Mouse (Mus musculus) neural tube, embryonic 13.5 days (tissue): ENCODE measurements at regions not wholly inside any gene's neighbourhood (a gene's known extent, or its start where the extent isn't known, plus 50 kb on each side); places are given as distances from the start of the nearest gene placed in this dataset.

Source experiments
- ATAC-seq: fragments of 200-750 bp; cut with Nextera tagmentation; 2 replicates; pipeline ENCODE4 v1.8.0; 2017; ENCODE audit warnings: low read depth, mild to moderate bottlenecking, moderate TSS enrichment, moderate library complexity
- H3K27ac ChIP-seq: fragments of 300-500 bp; sonication (generic); replicated peaks from 2 replicates; pipeline ENCODE4 v1.5.1; 2015; ENCODE audit warnings: moderate library complexity, mild to moderate bottlenecking, inconsistent platforms
- H3K27me3 ChIP-seq: fragments of 300-500 bp; sonication (generic); 2 replicates; pipeline ENCODE4 v1.6.1; 2015; ENCODE audit warnings: mild to moderate bottlenecking, inconsistent platforms
- H3K36me3 ChIP-seq: fragments of 300-500 bp; sonication (generic); 2 replicates; pipeline ENCODE4 v1.6.1; 2015; ENCODE audit warnings: mild to moderate bottlenecking, inconsistent platforms
- H3K4me1 ChIP-seq: fragments of 300-500 bp; sonication (generic); replicated peaks from 2 replicates; pipeline ENCODE4 v1.6.1; 2015; ENCODE audit warnings: inconsistent platforms
- H3K4me2 ChIP-seq: fragments of 300-500 bp; sonication (generic); 2 replicates; pipeline ENCODE4 v1.6.1; 2015; ENCODE audit warnings: inconsistent platforms, mild to moderate bottlenecking, moderate library complexity
- H3K4me3 ChIP-seq: fragments of 300-500 bp; sonication (generic); 2 replicates; pipeline ENCODE4 v1.5.1; 2015; ENCODE audit warnings: mild to moderate bottlenecking, inconsistent platforms
- H3K9ac ChIP-seq: fragments of 300-500 bp; sonication (generic); 2 replicates; pipeline ENCODE4 v1.6.1; 2015; ENCODE audit warnings: moderate library complexity, mild to moderate bottlenecking, inconsistent platforms
- H3K9me3 ChIP-seq: fragments of 300-500 bp; sonication (generic); 2 replicates; pipeline ENCODE4 v1.6.1; 2016; ENCODE audit warnings: inconsistent platforms
- WGBS: fragments of 180-500 bp; shearing (Covaris S2); methylation state at CpG from one replicate; pipeline ENCODE4 v1.1.7; 2015; 5-methylcytosine and 5-hydroxymethylcytosine counted together

GRCm38 (mm10) chr1:91611281-91611680 lies 70.9 kb downstream of the Asb1 start:
- no peak for ATAC-seq
- Histone ChIP-seq H3K36me3 (no peaks in the 10 kb centered on the region), H3K27me3 (no peaks in the 10 kb centered on the region), H3K9me3 (no peaks in the 10 kb centered on the region), H3K9ac (no peak overlapping the region), H3K4me2 (no peak overlapping the region), H3K4me1 (peaks cover 21% of the 10 kb centered on the region), H3K27ac (0 out of 2 replicates have a peak overlapping the region, but pooled peaks have one; percentile 33), H3K4me3 (no peak overlapping the region)
- 64% methylated on average over 13 of the region's 13 CpGs for WGBS

GRCm38 (mm10) chr1:91611694-91612093 lies 71.3 kb downstream of the Asb1 start:
- Histone ChIP-seq H3K36me3 (no peaks in the 10 kb centered on the region), H3K4me3 (no peak overlapping the region), H3K27ac (0 out of 2 replicates have a peak overlapping the region, but pooled peaks have one; percentile 33), H3K9me3 (no peaks in the 10 kb centered on the region), H3K9ac (no peak overlapping the region), H3K27me3 (no peaks in the 10 kb centered on the region), H3K4me1 (peaks cover 24% of the 10 kb centered on the region), H3K4me2 (0 out of 2 replicates have a peak overlapping the region, but pooled peaks have one; percentile 1)
- WGBS, result 42% methylated on average over 16 of the region's 16 CpGs
- ATAC-seq, result peak; percentile 44; the same call in 1 of the 2 replicates

DNA sequence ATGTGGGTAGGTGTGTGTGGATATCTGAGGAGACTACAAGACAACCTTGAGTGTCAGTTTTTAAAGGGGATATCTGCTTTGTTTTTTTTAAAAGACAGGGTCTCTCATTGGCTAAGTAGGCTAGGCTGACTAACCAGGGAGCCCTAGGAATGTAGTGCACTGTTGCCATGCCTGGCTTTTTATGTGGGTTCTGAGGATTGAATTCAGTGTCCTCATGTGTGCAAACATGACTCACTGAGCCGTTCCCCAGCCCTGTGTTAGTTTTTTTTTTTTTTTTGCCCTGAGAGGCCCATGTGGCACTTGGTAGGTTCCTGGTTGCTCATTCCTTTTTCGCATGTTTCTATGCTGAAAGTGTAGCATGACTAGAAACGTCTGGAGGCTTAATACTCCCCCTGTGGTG lies 72.6 kb downstream of the Asb1 start:
- Histone ChIP-seq H3K36me3 (no peaks in the 10 kb centered on the region), H3K9ac (no peak overlapping the region), H3K9me3 (no peaks in the 10 kb centered on the region), H3K27me3 (no peaks in the 10 kb centered on the region), H3K4me1 (peaks cover 25% of the 10 kb centered on the region), H3K4me3 (no peak overlapping the region), H3K4me2 (no peak overlapping the region), H3K27ac (no peak overlapping the region)
- WGBS, result 62% methylated on average over 3 of the region's 3 CpGs
- ATAC-seq, result no peak

DNA sequence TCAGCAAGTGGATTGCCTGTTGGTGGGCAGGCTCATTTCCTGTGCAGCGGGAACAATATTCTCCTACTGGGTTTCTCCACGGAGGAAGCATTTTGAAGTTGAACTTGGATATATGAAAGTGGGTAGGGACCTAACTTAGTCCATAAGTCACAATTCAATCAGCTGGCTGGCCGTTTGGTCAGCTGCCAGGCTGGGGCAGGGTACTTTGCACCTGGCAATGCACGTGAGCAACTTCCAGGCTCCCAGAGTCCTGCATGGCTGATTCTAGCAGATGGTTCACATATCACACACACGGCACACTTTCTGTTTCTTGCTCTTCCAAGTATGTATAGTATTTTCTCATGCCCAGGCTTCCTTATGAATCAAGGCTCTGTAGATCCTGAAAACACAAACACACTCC lies 75.1 kb downstream of the Asb1 start:
- Histone ChIP-seq H3K27ac (0 out of 2 replicates have a peak overlapping the region, but pooled peaks have one; percentile 13), H3K4me3 (no peak overlapping the region), H3K36me3 (no peaks in the 10 kb centered on the region), H3K4me1 (peaks cover 33% of the 10 kb centered on the region), H3K9me3 (no peaks in the 10 kb centered on the region), H3K4me2 (no peak overlapping the region), H3K27me3 (no peaks in the 10 kb centered on the region), H3K9ac (no peak overlapping the region)
- ATAC-seq, result no peak
- 74% methylated on average over 5 of the region's 5 CpGs for WGBS

GRCm38 (mm10) chr1:91618527-91619135 lies 78.3 kb downstream of the Asb1 start:
- 74% methylated on average over 14 of the region's 14 CpGs for WGBS
- peak overlapping the region; percentile 46; the same call in 1 of the 2 replicates for H3K27ac ChIP-seq
- no peak for ATAC-seq
- peaks cover 19% of the 10 kb centered on the region; the same call in 1 of the 2 replicates for H3K4me1 ChIP-seq
- no peak overlapping the region for H3K4me3 ChIP-seq
- no peak overlapping the region for H3K9ac ChIP-seq
- no peak overlapping the region for H3K4me2 ChIP-seq
- H3K36me3 ChIP-seq, result no peaks in the 10 kb centered on the region
- H3K9me3 ChIP-seq, result no peaks in the 10 kb centered on the region
- H3K27me3 ChIP-seq, result no peaks in the 10 kb centered on the region

- no peak overlapping the region for H3K9ac ChIP-seq
- H3K27me3 ChIP-seq, result no peaks in the 10 kb centered on the region
- no peaks in the 10 kb centered on the region for H3K9me3 ChIP-seq
- peaks cover 14% of the 10 kb centered on the region; the same call in 1 of the 2 replicates for H3K4me1 ChIP-seq
- H3K36me3 ChIP-seq, result no peaks in the 10 kb centered on the region
- ATAC-seq, result no peak
- 75% methylated on average over 5 of the region's 5 CpGs for WGBS
- no peak overlapping the region for H3K4me3 ChIP-seq
- H3K27ac ChIP-seq, result no peak overlapping the region
- H3K4me2 ChIP-seq, result no peak overlapping the region
Observed at GRCm38 (mm10) chr1:91621141-91621540, 80.8 kb downstream of the Asb1 start.

- H3K4me3 ChIP-seq, result no peak overlapping the region
- no peak overlapping the region for H3K27ac ChIP-seq
- 84% methylated on average over 5 of the region's 5 CpGs for WGBS
- no peak overlapping the region for H3K4me2 ChIP-seq
- H3K9ac ChIP-seq, result no peak overlapping the region
- no peak for ATAC-seq
- H3K36me3 ChIP-seq, result no peaks in the 10 kb centered on the region
- no peaks in the 10 kb centered on the region for H3K9me3 ChIP-seq
- no peaks in the 10 kb centered on the region for H3K27me3 ChIP-seq
- H3K4me1 ChIP-seq, result peaks cover 8% of the 10 kb centered on the region; the same call in 1 of the 2 replicates
Observed at GRCm38 (mm10) chr1:91622874-91623273, 82.5 kb downstream of the Asb1 start.

DNA sequence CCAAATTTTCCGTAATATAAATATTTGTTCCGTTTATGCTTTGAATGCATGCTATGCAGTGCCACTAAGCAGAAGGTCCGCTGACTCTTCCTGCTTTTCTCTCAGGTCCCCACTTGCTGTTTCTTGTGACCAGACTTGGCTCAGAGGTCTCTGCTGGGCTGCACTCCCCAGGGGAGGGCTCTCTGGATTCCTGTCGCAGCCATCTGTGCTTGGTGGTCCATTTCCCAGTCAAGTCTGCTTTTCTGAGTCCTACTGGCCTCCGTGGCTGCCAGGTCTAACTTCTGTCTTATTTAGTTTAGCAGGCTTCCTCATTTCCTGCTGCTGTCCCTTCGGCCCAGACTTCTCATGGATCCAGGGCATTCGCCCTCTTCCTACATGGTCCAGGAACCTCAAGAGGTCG lies 83.7 kb downstream of the Asb1 start:
- no peaks in the 10 kb centered on the region for H3K27me3 ChIP-seq
- WGBS, result 74% methylated on average over 8 of the region's 8 CpGs
- no peak overlapping the region for H3K27ac ChIP-seq
- H3K9ac ChIP-seq, result no peak overlapping the region
- H3K36me3 ChIP-seq, result no peaks in the 10 kb centered on the region
- no peak for ATAC-seq
- H3K4me1 ChIP-seq, result no peaks in the 10 kb centered on the region; the same call in 1 of the 2 replicates
- no peak overlapping the region for H3K4me2 ChIP-seq
- H3K9me3 ChIP-seq, result no peaks in the 10 kb centered on the region
- H3K4me3 ChIP-seq, result no peak overlapping the region

- Histone ChIP-seq H3K4me3 (no peak overlapping the region), H3K27ac (no peak overlapping the region), H3K9ac (no peak overlapping the region), H3K36me3 (no peaks in the 10 kb centered on the region), H3K4me2 (no peak overlapping the region), H3K27me3 (no peaks in the 10 kb centered on the region), H3K9me3 (no peaks in the 10 kb centered on the region), H3K4me1 (no peaks in the 10 kb centered on the region)
- WGBS, result 80% methylated on average over 11 of the region's 11 CpGs
- no peak for ATAC-seq
Observed at GRCm38 (mm10) chr1:91624531-91625300, 84.4 kb downstream of the Asb1 start.

DNA sequence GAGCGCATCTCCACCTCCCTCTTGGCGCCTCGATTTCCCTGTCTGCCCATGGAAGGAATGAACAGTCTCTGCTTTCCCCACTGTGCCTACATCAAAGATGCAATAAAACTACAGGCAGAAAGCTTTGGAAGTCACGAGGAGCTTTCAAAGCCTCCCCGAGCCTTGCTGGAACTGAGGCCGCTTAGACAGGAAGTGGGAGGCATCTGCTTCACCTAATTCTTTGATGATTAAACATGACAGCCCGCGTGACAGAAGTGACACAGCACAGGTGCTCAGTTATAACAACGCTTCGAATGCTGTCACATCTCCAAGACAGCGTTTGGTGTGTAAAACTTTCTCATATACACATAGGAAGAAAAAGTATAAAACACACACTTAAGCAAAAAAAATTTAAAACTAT lies 85.7 kb downstream of the Asb1 start:
- H3K4me1 ChIP-seq, result no peaks in the 10 kb centered on the region
- WGBS, result 64% methylated on average over 11 of the region's 11 CpGs
- H3K27ac ChIP-seq, result no peak overlapping the region
- no peak for ATAC-seq
- no peaks in the 10 kb centered on the region for H3K9me3 ChIP-seq
- H3K4me3 ChIP-seq, result no peak overlapping the region
- no peak overlapping the region for H3K4me2 ChIP-seq
- H3K27me3 ChIP-seq, result no peaks in the 10 kb centered on the region
- H3K36me3 ChIP-seq, result no peaks in the 10 kb centered on the region
- no peak overlapping the region for H3K9ac ChIP-seq

DNA sequence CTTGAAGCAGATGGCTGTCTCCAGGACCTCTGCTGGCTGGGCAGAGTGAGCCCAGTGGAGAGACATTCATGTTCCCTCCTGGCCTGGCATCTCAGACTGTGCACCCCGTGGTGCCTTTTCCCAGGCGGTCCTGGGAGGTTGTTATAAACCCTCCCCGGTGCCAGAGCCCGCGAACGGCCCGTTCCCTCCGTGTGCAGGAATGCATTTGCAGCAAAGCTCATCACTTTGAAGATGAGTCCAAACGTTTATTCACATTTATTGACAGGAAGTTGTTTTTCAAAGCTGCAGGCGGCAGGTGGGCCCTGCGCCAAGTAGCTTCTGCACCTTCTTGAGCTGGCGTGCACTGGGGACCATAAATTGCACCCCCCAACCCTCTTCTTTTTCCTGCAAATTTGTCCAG lies 89.9 kb downstream of the Asb1 start:
- Histone ChIP-seq H3K4me3 (no peak overlapping the region), H3K27ac (no peak overlapping the region), H3K4me2 (no peak overlapping the region), H3K36me3 (no peaks in the 10 kb centered on the region), H3K9me3 (no peaks in the 10 kb centered on the region), H3K4me1 (no peaks in the 10 kb centered on the region), H3K27me3 (no peaks in the 10 kb centered on the region), H3K9ac (no peak overlapping the region)
- 59% methylated on average over 12 of the region's 12 CpGs for WGBS
- ATAC-seq, result no peak

DNA sequence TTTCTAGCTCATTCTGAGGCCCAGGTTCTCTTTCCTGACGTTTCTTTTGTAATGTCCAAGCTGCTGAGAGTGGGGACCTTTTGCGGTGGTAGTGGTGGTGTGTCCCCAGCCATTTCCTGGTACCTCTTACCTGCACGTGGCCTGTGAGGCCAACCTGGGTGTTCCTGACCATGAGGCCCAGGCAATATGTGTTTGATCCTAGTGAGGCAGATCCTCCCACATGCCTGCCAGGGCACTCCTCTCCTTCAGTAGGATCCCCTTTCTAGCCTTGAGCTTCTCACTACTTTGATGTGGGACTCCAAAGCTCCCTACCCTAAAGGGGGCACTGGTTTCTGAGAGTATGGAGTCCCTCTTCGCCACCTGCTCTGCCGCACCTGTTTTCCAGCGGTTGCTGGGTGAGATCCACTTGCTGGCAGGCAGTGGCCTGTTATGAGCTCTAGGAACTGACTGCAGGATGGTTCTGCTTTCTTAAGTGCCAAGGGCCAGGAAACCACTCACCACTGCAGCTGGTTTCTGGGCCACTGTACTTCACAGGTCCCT lies 90.6 kb downstream of the Asb1 start:
- H3K36me3 ChIP-seq, result no peaks in the 10 kb centered on the region
- no peak overlapping the region for H3K4me2 ChIP-seq
- H3K4me1 ChIP-seq, result no peaks in the 10 kb centered on the region
- H3K9ac ChIP-seq, result no peak overlapping the region
- no peak for ATAC-seq
- H3K4me3 ChIP-seq, result no peak overlapping the region
- H3K27ac ChIP-seq, result no peak overlapping the region
- WGBS, result 80% methylated on average over 6 of the region's 6 CpGs
- H3K27me3 ChIP-seq, result no peaks in the 10 kb centered on the region
- H3K9me3 ChIP-seq, result no peaks in the 10 kb centered on the region
